Mouse (Mus musculus): ENCODE results near the gene Serinc3.

DNA sequence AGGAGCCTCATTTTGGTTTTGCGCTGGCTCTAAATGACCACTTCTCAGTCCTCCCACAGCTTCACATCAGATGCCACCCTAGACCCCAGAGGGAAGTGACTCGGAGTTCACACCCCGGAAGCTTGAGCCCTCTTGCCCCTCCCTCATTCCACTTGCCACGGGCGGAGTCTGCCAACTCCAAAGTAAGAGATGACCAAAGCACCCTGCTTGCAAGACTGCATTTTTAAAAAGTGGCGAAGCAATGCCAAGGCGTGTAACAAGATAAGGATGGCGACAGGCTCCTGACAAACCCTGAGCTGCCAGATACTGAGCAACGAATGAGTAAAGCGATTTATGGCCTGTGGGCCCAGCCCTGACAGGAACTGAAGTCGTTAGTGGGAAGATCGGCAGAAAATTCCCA lies 54.7 kb downstream of the Serinc3 start:
- TF ChIP-seq CTCF (IDR thresholded peaks at IDR 0.05; ENCODE audit: insufficient read depth, low read length) (no peak), POLR2A (IDR thresholded peaks at IDR 0.05; ENCODE audit: borderline replicate concordance, extremely low read depth, low read depth, low read length) (no peak)
